Mouse (Mus musculus) embryonic facial prominence, embryonic 10.5 days (tissue): Measurements from ENCODE around the gene Clba1. TPM values are rescaled to one million over a fixed set of nuclear protein-coding genes. Genes with fewer than 3 reads are reported as not detected.

ENCODE experiments used
- DNase-seq: peaks from one replicate; pipeline ENCODE4 v3.0.0-alpha.2; 2017; ENCODE audit warnings: low spot score
- H3K27ac ChIP-seq: fragments of 300-500 bp; sonication (generic); replicated peaks from 2 replicates; pipeline ENCODE4 v1.5.1; 2016; ENCODE audit warnings: mild to moderate bottlenecking
- H3K27me3 ChIP-seq: fragments of 300-500 bp; sonication (generic); replicated peaks from 2 replicates; pipeline ENCODE4 v1.6.1; 2016; ENCODE audit warnings: low read depth, mild to moderate bottlenecking; ENCODE audit not compliant: poor library complexity, severe bottlenecking
- H3K36me3 ChIP-seq: fragments of 300-500 bp; sonication (generic); replicated peaks from 2 replicates; pipeline ENCODE4 v1.6.1; 2016; ENCODE audit warnings: mild to moderate bottlenecking, moderate library complexity
- H3K4me1 ChIP-seq: fragments of 300-500 bp; sonication (generic); 2 replicates; pipeline ENCODE4 v1.6.1; 2016
- H3K4me3 ChIP-seq: fragments of 300-500 bp; sonication (generic); 2 replicates; pipeline ENCODE4 v1.5.1; 2016; ENCODE audit warnings: mild to moderate bottlenecking, moderate library complexity
- H3K9me3 ChIP-seq: fragments of 300-500 bp; sonication (generic); 2 replicates; pipeline ENCODE4 v1.6.1; 2016; ENCODE audit warnings: mild to moderate bottlenecking
- WGBS: fragments of 180-500 bp; shearing (Covaris S2); methylation state at CpG from one replicate; pipeline ENCODE4 v1.1.7; 2016; 5-methylcytosine and 5-hydroxymethylcytosine counted together
- polyA plus RNA-seq: library from polyadenylated mRNA; unstranded; fragments of >200 nt; fragmentation: Nextera tagmentation; extraction: Ambion mirVana; gene quantifications from 2 replicates; pipeline ENCODE4 v1.2.1, GENCODE M21; 2016

Gene Clba1
- polyA plus RNA-seq, 1 experiment from 2014 or later, result 9.3 TPM

GRCm38 (mm10) chr12:112797672-112798331 lies 10.9 kb upstream of the Clba1 start:
- Histone ChIP-seq H3K4me3 (no peak overlapping the region), H3K27ac (no peak overlapping the region), H3K36me3 (no peaks in the 10 kb centered on the region), H3K9me3 (no peaks in the 10 kb centered on the region), H3K4me1 (peaks cover 63% of the 10 kb centered on the region), H3K27me3 (peaks cover 65% of the 10 kb centered on the region)
- 70% methylated on average over 15 of the region's 15 CpGs for WGBS
- no peak for DNase-seq

GRCm38 (mm10) chr12:112798332-112798681 lies 10.4 kb upstream of the Clba1 start:
- Histone ChIP-seq H3K27ac (no peak overlapping the region), H3K9me3 (no peaks in the 10 kb centered on the region), H3K4me1 (peaks cover 68% of the 10 kb centered on the region), H3K36me3 (no peaks in the 10 kb centered on the region), H3K27me3 (peaks cover 70% of the 10 kb centered on the region), H3K4me3 (no peak overlapping the region)
- WGBS, result 54% methylated on average over 5 of the region's 5 CpGs
- DNase-seq, result no peak

- Histone ChIP-seq H3K4me1 (peaks cover 65% of the 10 kb centered on the region), H3K9me3 (no peaks in the 10 kb centered on the region), H3K27ac (no peak overlapping the region), H3K4me3 (no peak overlapping the region), H3K27me3 (peaks cover 71% of the 10 kb centered on the region), H3K36me3 (no peaks in the 10 kb centered on the region)
- DNase-seq, result no peak
- 78% methylated on average over 5 of the region's 5 CpGs for WGBS
Measured at GRCm38 (mm10) chr12:112798716-112799115, 10.0 kb upstream of the Clba1 start.

- H3K36me3 ChIP-seq, result no peaks in the 10 kb centered on the region
- no peak for DNase-seq
- H3K27me3 ChIP-seq, result peaks cover 71% of the 10 kb centered on the region
- 80% methylated on average over 10 of the region's 10 CpGs for WGBS
- H3K27ac ChIP-seq, result no peak overlapping the region
- H3K4me1 ChIP-seq, result peaks cover 58% of the 10 kb centered on the region
- H3K4me3 ChIP-seq, result no peak overlapping the region
- H3K9me3 ChIP-seq, result no peaks in the 10 kb centered on the region
Measured at GRCm38 (mm10) chr12:112799237-112799970, 9.3 kb upstream of the Clba1 start.

GRCm38 (mm10) chr12:112800476-112800875 lies 8.3 kb upstream of the Clba1 start:
- Histone ChIP-seq H3K27ac (no peak overlapping the region), H3K27me3 (peaks cover 71% of the 10 kb centered on the region), H3K4me3 (no peak overlapping the region), H3K4me1 (peaks cover 50% of the 10 kb centered on the region), H3K36me3 (no peaks in the 10 kb centered on the region), H3K9me3 (no peaks in the 10 kb centered on the region)
- peak; percentile 78 for DNase-seq
- 10% methylated on average over 4 of the region's 4 CpGs for WGBS

GRCm38 (mm10) chr12:112801864-112802846 lies 6.6 kb upstream of the Clba1 start, which contains the start of gene Ahnak2:
Ahnak2 (minus strand) TSS chr12:112802657.
- H3K27ac ChIP-seq, result peak within 1 kb of the TSS; percentile 53
- H3K36me3 ChIP-seq, result no peaks in the 10 kb centered on the region
- DNase-seq, result peak; percentile 91
- peaks cover 77% of the 10 kb centered on the region for H3K27me3 ChIP-seq
- peak within 1 kb of the TSS; percentile 67 for H3K4me3 ChIP-seq
- H3K4me1 ChIP-seq, result peaks cover 37% of the 10 kb centered on the region
- H3K9me3 ChIP-seq, result no peaks in the 10 kb centered on the region
- 3% methylated on average over 69 of the region's 69 CpGs for WGBS

- no peaks in the 10 kb centered on the region for H3K36me3 ChIP-seq
- no peak for DNase-seq
- no peaks in the 10 kb centered on the region for H3K9me3 ChIP-seq
- H3K4me1 ChIP-seq, result peaks cover 30% of the 10 kb centered on the region
- H3K27me3 ChIP-seq, result peaks cover 72% of the 10 kb centered on the region
- no peak overlapping the region for H3K27ac ChIP-seq
- 26% methylated on average over 3 of the region's 3 CpGs for WGBS
- H3K4me3 ChIP-seq, result peak overlapping the region; percentile 67
Measured at GRCm38 (mm10) chr12:112802917-112803316, 5.8 kb upstream of the Clba1 start.

GRCm38 (mm10) chr12:112804046-112804445 lies 4.7 kb upstream of the Clba1 start:
- 64% methylated on average over 13 of the region's 13 CpGs for WGBS
- peaks cover 62% of the 10 kb centered on the region for H3K27me3 ChIP-seq
- no peak for DNase-seq
- H3K36me3 ChIP-seq, result no peaks in the 10 kb centered on the region
- H3K4me3 ChIP-seq, result no peak overlapping the region
- H3K27ac ChIP-seq, result no peak overlapping the region
- H3K9me3 ChIP-seq, result no peaks in the 10 kb centered on the region
- peaks cover 38% of the 10 kb centered on the region for H3K4me1 ChIP-seq

GRCm38 (mm10) chr12:112806044-112806443 lies 2.7 kb upstream of the Clba1 start:
- Histone ChIP-seq H3K36me3 (0 out of 2 replicates have a peak, but pooled peaks cover under 1% of the 10 kb centered on the region), H3K4me1 (peaks cover 51% of the 10 kb centered on the region), H3K27ac (no peak overlapping the region), H3K9me3 (no peaks in the 10 kb centered on the region), H3K4me3 (no peak overlapping the region), H3K27me3 (peaks cover 61% of the 10 kb centered on the region)
- WGBS, result 76% methylated on average over 6 of the region's 6 CpGs
- no peak for DNase-seq

GRCm38 (mm10) chr12:112807796-112808195 lies 941 bp upstream of the Clba1 start:
- Histone ChIP-seq H3K4me3 (no peak overlapping the region; the same call in 1 of the 2 replicates), H3K27me3 (peaks cover 45% of the 10 kb centered on the region), H3K9me3 (no peaks in the 10 kb centered on the region), H3K36me3 (peaks cover 18% of the 10 kb centered on the region), H3K4me1 (peaks cover 36% of the 10 kb centered on the region), H3K27ac (no peak overlapping the region)
- DNase-seq, result no peak
- WGBS, result 86% methylated on average over 4 of the region's 4 CpGs

GRCm38 (mm10) chr12:112808212-112808586 lies 538 bp upstream of the Clba1 start:
- H3K27me3 ChIP-seq, result peaks cover 41% of the 10 kb centered on the region
- peaks cover 22% of the 10 kb centered on the region for H3K36me3 ChIP-seq
- peak overlapping the region; percentile 75 for H3K27ac ChIP-seq
- H3K9me3 ChIP-seq, result no peaks in the 10 kb centered on the region
- WGBS, result 67% methylated on average over 5 of the region's 5 CpGs
- peaks cover 32% of the 10 kb centered on the region for H3K4me1 ChIP-seq
- H3K4me3 ChIP-seq, result peak overlapping the region; percentile 78
- no peak for DNase-seq

GRCm38 (mm10) chr12:112809641-112810040 lies 904 bp downstream of the Clba1 start:
- 0 out of 2 replicates have a peak overlapping the region, but pooled peaks have one; percentile 69 for H3K27ac ChIP-seq
- peaks cover 38% of the 10 kb centered on the region for H3K27me3 ChIP-seq
- no peak for DNase-seq
- H3K4me1 ChIP-seq, result peaks cover 35% of the 10 kb centered on the region
- H3K9me3 ChIP-seq, result no peaks in the 10 kb centered on the region
- H3K4me3 ChIP-seq, result peak overlapping the region; percentile 78
- H3K36me3 ChIP-seq, result peaks cover 36% of the 10 kb centered on the region
- 24% methylated on average over 8 of the region's 8 CpGs for WGBS
